In the genomic region with DNA sequence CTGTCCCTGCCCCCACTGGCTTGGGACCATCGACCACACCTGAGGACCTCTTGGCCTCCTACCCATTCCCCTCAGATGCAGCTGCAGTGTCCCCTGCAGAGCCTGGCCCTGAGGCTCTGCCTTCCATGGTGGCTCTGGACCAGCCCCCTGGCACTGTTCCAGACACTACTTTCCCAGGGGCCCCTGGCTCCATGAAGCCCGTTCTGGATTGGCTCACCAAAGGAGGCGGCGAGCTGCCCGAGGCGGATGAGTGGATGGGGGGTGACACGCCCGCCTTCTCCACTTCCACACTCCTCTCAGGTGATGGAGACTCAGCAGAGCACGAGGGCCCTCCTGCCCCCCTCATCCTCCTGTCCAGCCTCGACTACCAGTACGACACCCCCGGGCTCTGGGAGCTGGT, we compare ENCODE assay signal across 10 mouse cellular contexts. TPM values are rescaled to one million over a fixed set of nuclear protein-coding genes. Genes with fewer than 3 reads are reported as not detected.
DNase-seq lines count a peak whose midpoint lies in the region; ATAC-seq lines count a peak whose summit lies in the region.
"Had no signal": no experiment of that assay in that cellular context is flagged by ENCODE, and none has a peak within 500 bp of the region (broad histone marks: within the 10 kb centered on the region; RNA-seq: fewer than 3 reads in every experiment).

No protein-coding gene starts in this region.

- peak; percentile 27; the same call in 1 of the 2 replicates for ATAC-seq in forebrain, embryonic 12.5 days (ENCODE audit: low FRiP score)
- ATAC-seq in neural tube, embryonic 15.5 days (ENCODE audit: low FRiP score) = 0 out of 2 replicates have a peak, but pooled peaks have one; percentile 19

- no peaks in the 10 kb centered on the region for H3K9me3 ChIP-seq in forebrain, embryonic 12.5 days
- no peaks in the 10 kb centered on the region for H3K9me3 ChIP-seq in forebrain, embryonic 10.5 days
- no peaks in the 10 kb centered on the region for H3K9me3 ChIP-seq in neural tube, embryonic 15.5 days (replicated peaks)

- H3K27me3 ChIP-seq in forebrain, embryonic 12.5 days = no peaks in the 10 kb centered on the region
- H3K27me3 ChIP-seq in forebrain, embryonic 10.5 days (ENCODE audit: poor library complexity, severe bottlenecking) = no peaks in the 10 kb centered on the region
- H3K27me3 ChIP-seq in neural tube, embryonic 15.5 days (replicated peaks) = no peaks in the 10 kb centered on the region

- H3K36me3 ChIP-seq in forebrain, embryonic 12.5 days (replicated peaks) = peaks cover 98% of the 10 kb centered on the region
- H3K36me3 ChIP-seq in forebrain, embryonic 10.5 days (replicated peaks) = peaks cover 100% of the 10 kb centered on the region
- peaks cover 53% of the 10 kb centered on the region for H3K36me3 ChIP-seq in neural tube, embryonic 15.5 days

- no peak overlapping the region for H3K4me2 ChIP-seq in forebrain, embryonic 12.5 days
- H3K4me2 ChIP-seq in neural tube, embryonic 15.5 days = peak overlapping the region; percentile 19; the same call in 1 of the 2 replicates

- 85% methylated on average over 12 of the region's 12 CpGs for WGBS in forebrain, embryonic 12.5 days
- 91% methylated on average over 12 of the region's 12 CpGs for WGBS in forebrain, embryonic 10.5 days
- 59% methylated on average over 12 of the region's 12 CpGs for WGBS in neural tube, embryonic 15.5 days

- no peak overlapping the region for H3K27ac ChIP-seq in forebrain, embryonic 12.5 days
- no peak overlapping the region for H3K27ac ChIP-seq in forebrain, embryonic 10.5 days
- peak overlapping the region; percentile 56; the same call in 1 of the 2 replicates for H3K27ac ChIP-seq in neural tube, embryonic 15.5 days (replicated peaks)
- H3K27ac ChIP-seq: macrophage had no signal

- no peak overlapping the region for H3K9ac ChIP-seq in forebrain, embryonic 12.5 days
- peak overlapping the region; percentile 20; the same call in 1 of the 2 replicates for H3K9ac ChIP-seq in neural tube, embryonic 15.5 days (replicated peaks)

- H3K4me1 ChIP-seq in forebrain, embryonic 12.5 days = peaks cover 11% of the 10 kb centered on the region
- H3K4me1 ChIP-seq in forebrain, embryonic 10.5 days = peaks cover 6% of the 10 kb centered on the region; the same call in 1 of the 2 replicates
- H3K4me1 ChIP-seq in neural tube, embryonic 15.5 days = peaks cover 43% of the 10 kb centered on the region

- H3K4me3 ChIP-seq in forebrain, embryonic 12.5 days (replicated peaks) = no peak overlapping the region
- no peak overlapping the region for H3K4me3 ChIP-seq in forebrain, embryonic 10.5 days
- no peak overlapping the region for H3K4me3 ChIP-seq in neural tube, embryonic 15.5 days (replicated peaks)

- no peak for DNase-seq in forebrain, embryonic 10.5 days (ENCODE audit: extremely low spot score, low spot score)
- peak; percentile 65 for DNase-seq in kidney, postnatal 10 days
- no peak for DNase-seq in kidney, adult 8-10 months
- peak; percentile 35 for DNase-seq in right cerebral cortex, adult 18-20 months
- DNase-seq in right cerebral cortex, postnatal 25 days = no peak
- DNase-seq in frontal cortex, adult 2 months (ENCODE audit: extremely low spot score in 1 of 2, low spot score in 1 of 2) = no peak
- DNase-seq: cerebellum, adult 11-12 months had no signal

RNA-seq across cellular contexts. Expression of a gene that starts 9.8 kb away (rescaled TPM):
- polyA plus RNA-seq in forebrain, embryonic 12.5 days (2016; fragmentation: Nextera tagmentation; extraction: Ambion mirVana) = 39.9 and 44.4 TPM in 2 replicates
- 27.0 and 28.9 TPM in 2 replicates for polyA plus RNA-seq in forebrain, embryonic 10.5 days (2016; fragmentation: Nextera tagmentation; extraction: Ambion mirVana)
- 11.6 and 13.7 TPM in 2 replicates for polyA plus RNA-seq in neural tube, embryonic 15.5 days (2015; fragmentation: Nextera tagmentation; extraction: Ambion mirVana)
- 27.6 and 32.6 TPM in 2 replicates for polyA plus RNA-seq in frontal cortex, adult 2 months (2012; rRNA removed)
- polyA plus RNA-seq: macrophage had no signal

RNA-seq across cellular contexts. Expression of a gene that starts 22.6 kb away (rescaled TPM):
- polyA plus RNA-seq in forebrain, embryonic 12.5 days (2016; fragmentation: Nextera tagmentation; extraction: Ambion mirVana) = 734 and 744 TPM in 2 replicates
- polyA plus RNA-seq in forebrain, embryonic 10.5 days (2016; fragmentation: Nextera tagmentation; extraction: Ambion mirVana) = 793 and 804 TPM in 2 replicates
- polyA plus RNA-seq in neural tube, embryonic 15.5 days (2015; fragmentation: Nextera tagmentation; extraction: Ambion mirVana) = 678 and 752 TPM in 2 replicates
- polyA plus RNA-seq in frontal cortex, adult 2 months (2012; rRNA removed) = 173 and 184 TPM in 2 replicates

RNA-seq across cellular contexts. Expression of a gene that starts 22.7 kb away (rescaled TPM):
- polyA plus RNA-seq in forebrain, embryonic 12.5 days (2016; fragmentation: Nextera tagmentation; extraction: Ambion mirVana) = 13.9 and 14.9 TPM in 2 replicates
- polyA plus RNA-seq in forebrain, embryonic 10.5 days (2016; fragmentation: Nextera tagmentation; extraction: Ambion mirVana) = 13.3 and 14.7 TPM in 2 replicates
- 12.2 and 13.7 TPM in 2 replicates for polyA plus RNA-seq in neural tube, embryonic 15.5 days (2015; fragmentation: Nextera tagmentation; extraction: Ambion mirVana)
- polyA plus RNA-seq in frontal cortex, adult 2 months (2012; rRNA removed) = 5.9 and 6.0 TPM in 2 replicates

RNA-seq across cellular contexts. Expression of a gene that starts 31.1 kb away (rescaled TPM):
- 32.4 and 32.5 TPM in 2 replicates for polyA plus RNA-seq in forebrain, embryonic 12.5 days (2016; fragmentation: Nextera tagmentation; extraction: Ambion mirVana)
- polyA plus RNA-seq in forebrain, embryonic 10.5 days (2016; fragmentation: Nextera tagmentation; extraction: Ambion mirVana) = 34.9 and 35.0 TPM in 2 replicates
- 32.8 TPM in 2 replicates for polyA plus RNA-seq in neural tube, embryonic 15.5 days (2015; fragmentation: Nextera tagmentation; extraction: Ambion mirVana)
- polyA plus RNA-seq in frontal cortex, adult 2 months (2012; rRNA removed) = 35.6 and 37.6 TPM in 2 replicates

RNA-seq across cellular contexts. Expression of a gene that starts 45.5 kb away (rescaled TPM):
- 8.4 and 8.9 TPM in 2 replicates for polyA plus RNA-seq in forebrain, embryonic 12.5 days (2016; fragmentation: Nextera tagmentation; extraction: Ambion mirVana)
- polyA plus RNA-seq in forebrain, embryonic 10.5 days (2016; fragmentation: Nextera tagmentation; extraction: Ambion mirVana) = 7.6 and 9.1 TPM in 2 replicates
- 13.9 and 15.6 TPM in 2 replicates for polyA plus RNA-seq in neural tube, embryonic 15.5 days (2015; fragmentation: Nextera tagmentation; extraction: Ambion mirVana)
- 36.9 and 43.5 TPM in 2 replicates for polyA plus RNA-seq in frontal cortex, adult 2 months (2012; rRNA removed)

Comparison
In these comparisons a context has a peak if more than half of its experiments do, and no peak if none do; other contexts are left out.
1. DNase-seq: peak in kidney, postnatal 10 days (single experiment) and right cerebral cortex, adult 18-20 months (single experiment); none in forebrain, embryonic 10.5 days (single experiment), kidney, adult 8-10 months (0 of 2), right cerebral cortex, postnatal 25 days (single experiment) and frontal cortex, adult 2 months (0 of 2).